Mouse (Mus musculus) brain, embryonic 14.5 days (tissue): ENCODE data around the gene Dtd2.

ENCODE experiments used
- CTCF ChIP-seq: fragments of 200-500 bp; IDR thresholded peaks from 2 replicates; pipeline ENCODE4 v1.5.1; 2012; ENCODE audit warnings: inconsistent platforms, mild to moderate bottlenecking, moderate library complexity, borderline replicate concordance; ENCODE audit not compliant: insufficient read depth, insufficient read length; ENCODE audit errors: extremely low read depth
- POLR2A ChIP-seq: fragments of 200-500 bp; IDR thresholded peaks from 2 replicates; pipeline ENCODE4 v1.6.1; 2012; ENCODE audit warnings: mild to moderate bottlenecking, inconsistent platforms, borderline replicate concordance; ENCODE audit not compliant: poor library complexity, insufficient read depth, insufficient read length, severe bottlenecking; ENCODE audit errors: extremely low read depth

GRCm38 (mm10) chr12:52009928-52010629, 3.8 kb upstream of the Dtd2 start:
- TF ChIP-seq POLR2A, result no peak
- TF ChIP-seq CTCF, result no peak
